Mouse (Mus musculus) heart, embryonic 10.5 days (tissue): ENCODE results near the gene Rbm7. TPM values are rescaled to one million over a fixed set of nuclear protein-coding genes. Genes with fewer than 3 reads are reported as not detected.
"Not testable (repeated sequence)": the region's sequence is repeated elsewhere in the genome, so short reads cannot be mapped to it uniquely, and the experiment has no call there.

ENCODE experiments used
- DNase-seq: peaks from one replicate; pipeline ENCODE4 v3.0.0-alpha.2; 2017; ENCODE audit warnings: low spot score
- H3K27ac ChIP-seq: fragments of 300-500 bp; sonication (generic); 2 replicates; pipeline ENCODE4 v1.5.1; 2016; ENCODE audit warnings: mild to moderate bottlenecking
- H3K27me3 ChIP-seq: fragments of 300-500 bp; sonication (generic); 2 replicates; pipeline ENCODE4 v1.6.1; 2016; ENCODE audit warnings: mild to moderate bottlenecking; ENCODE audit not compliant: poor library complexity, insufficient read depth, severe bottlenecking
- H3K36me3 ChIP-seq: fragments of 300-500 bp; sonication (generic); 2 replicates; pipeline ENCODE4 v1.6.1; 2016; ENCODE audit warnings: mild to moderate bottlenecking, moderate library complexity
- H3K4me1 ChIP-seq: fragments of 300-500 bp; sonication (generic); 2 replicates; pipeline ENCODE4 v1.6.1; 2016; ENCODE audit warnings: mild to moderate bottlenecking
- H3K4me3 ChIP-seq: fragments of 300-500 bp; sonication (generic); 2 replicates; pipeline ENCODE4 v1.5.1; 2016; ENCODE audit warnings: mild to moderate bottlenecking, moderate library complexity
- H3K9me3 ChIP-seq: fragments of 300-500 bp; sonication (generic); 2 replicates; pipeline ENCODE4 v1.6.1; 2016; ENCODE audit warnings: mild to moderate bottlenecking, moderate library complexity
- WGBS: fragments of 180-500 bp; shearing (Covaris S2); methylation state at CpG from one replicate; pipeline ENCODE4 v1.1.7; 2016; 5-methylcytosine and 5-hydroxymethylcytosine counted together
- polyA plus RNA-seq: library from polyadenylated mRNA; unstranded; fragments of >200 nt; fragmentation: Nextera tagmentation; extraction: Ambion mirVana; gene quantifications from 2 replicates; pipeline ENCODE4 v1.2.1, GENCODE M21; 2016

The Rbm7 gene
- polyA plus RNA-seq, 1 experiment from 2014 or later, result 106 TPM

DNA sequence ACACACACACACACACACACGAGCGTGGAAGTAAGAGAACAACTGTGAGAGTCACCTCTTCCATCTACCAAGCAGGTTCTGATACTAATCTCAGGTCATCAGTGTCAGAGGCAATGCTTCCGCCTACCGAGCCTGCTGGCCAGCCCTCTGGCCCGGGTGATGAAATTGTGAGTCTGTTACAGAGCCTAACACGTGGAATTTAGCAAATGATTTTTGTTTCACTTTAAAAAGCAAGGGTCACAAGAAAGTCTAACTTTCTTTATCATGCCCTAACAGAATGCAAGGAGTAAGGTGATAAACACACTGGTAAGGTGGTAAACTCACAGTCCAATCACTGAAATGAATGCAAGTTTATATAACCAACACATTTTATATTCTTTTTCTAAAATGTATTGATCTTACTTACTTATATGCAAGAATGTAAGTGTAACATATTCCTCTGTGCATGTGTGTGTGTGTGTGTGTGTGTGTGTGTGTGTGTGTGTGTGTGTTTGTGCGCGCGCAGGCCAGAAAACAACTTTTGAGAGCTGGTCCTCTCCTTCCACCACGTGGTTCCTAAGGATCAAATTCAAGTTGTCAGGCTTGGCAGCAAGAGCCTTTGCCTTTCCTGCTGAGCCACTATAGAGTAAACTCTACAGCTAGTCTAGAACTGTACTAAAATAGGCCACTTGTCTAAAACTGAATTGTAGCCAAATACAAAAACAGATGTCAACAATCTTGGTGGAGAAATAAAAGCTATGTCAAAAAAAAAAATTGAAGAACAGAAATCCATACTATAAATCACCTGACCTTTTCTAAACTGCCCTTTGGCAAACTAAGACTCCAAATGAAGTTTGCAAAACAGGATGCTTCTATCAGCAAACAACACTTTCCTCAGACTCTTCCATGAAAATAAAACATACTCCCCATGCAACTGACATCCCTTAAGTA, 18.6 kb downstream of the Rbm7 start:
- no peaks in the 10 kb centered on the region for H3K27me3 ChIP-seq
- 0 out of 2 replicates have a peak, but pooled peaks cover 4% of the 10 kb centered on the region for H3K4me1 ChIP-seq
- no peak for DNase-seq
- no peaks in the 10 kb centered on the region for H3K9me3 ChIP-seq
- H3K36me3 ChIP-seq, result peaks cover 48% of the 10 kb centered on the region
- no peak overlapping the region for H3K4me3 ChIP-seq
- no peak overlapping the region for H3K27ac ChIP-seq
- 88% methylated on average over 10 of the region's 10 CpGs for WGBS

DNA sequence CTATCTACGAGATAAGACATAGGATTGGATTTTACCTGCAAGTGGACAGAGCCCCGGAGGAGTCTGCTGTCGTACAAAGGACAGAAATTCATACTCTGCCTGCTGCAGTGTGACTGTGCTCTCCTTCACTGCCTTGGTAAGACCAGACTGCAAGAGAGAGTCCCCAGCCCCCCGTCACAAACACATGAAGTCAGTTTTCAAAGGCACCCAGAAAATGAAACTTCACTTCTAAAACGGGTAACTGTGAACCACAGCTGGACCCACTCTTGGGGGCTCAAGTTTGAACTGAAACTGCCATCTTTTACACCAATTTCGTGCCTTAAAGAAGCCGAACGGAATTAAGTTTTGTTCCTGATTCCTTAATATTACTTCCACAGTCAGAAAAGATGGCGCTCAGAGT, 20.7 kb downstream of the Rbm7 start:
- Histone ChIP-seq H3K36me3 (peaks cover 59% of the 10 kb centered on the region), H3K27me3 (no peaks in the 10 kb centered on the region), H3K4me3 (no peak overlapping the region), H3K4me1 (no peaks in the 10 kb centered on the region), H3K27ac (no peak overlapping the region), H3K9me3 (no peaks in the 10 kb centered on the region)
- no peak for DNase-seq
- 89% methylated on average over 9 of the region's 9 CpGs for WGBS

DNA sequence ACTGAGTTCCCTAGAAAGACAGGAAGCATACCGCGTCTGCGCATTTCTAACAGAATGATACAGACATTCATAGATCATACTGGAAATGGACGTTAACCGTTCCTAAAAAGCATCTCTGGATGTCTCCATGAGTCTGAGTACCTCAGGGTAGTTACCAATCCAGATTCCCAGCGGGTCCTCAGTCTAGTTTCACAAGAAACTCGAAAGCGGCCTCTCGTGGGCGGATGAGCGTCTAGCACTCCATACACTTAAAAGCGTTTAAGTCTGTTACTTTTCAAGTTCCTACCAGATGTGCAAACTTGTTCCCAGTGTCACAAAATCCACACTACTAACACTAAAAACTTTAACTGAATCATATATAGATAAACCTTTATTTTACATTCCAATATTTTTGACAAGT, 22.0 kb downstream of the Rbm7 start:
- 94% methylated on average over 12 of the region's 12 CpGs for WGBS
- Histone ChIP-seq H3K4me1 (no peaks in the 10 kb centered on the region), H3K9me3 (no peaks in the 10 kb centered on the region), H3K36me3 (peaks cover 58% of the 10 kb centered on the region), H3K27ac (no peak overlapping the region), H3K27me3 (no peaks in the 10 kb centered on the region), H3K4me3 (no peak overlapping the region)
- DNase-seq, result no peak

DNA sequence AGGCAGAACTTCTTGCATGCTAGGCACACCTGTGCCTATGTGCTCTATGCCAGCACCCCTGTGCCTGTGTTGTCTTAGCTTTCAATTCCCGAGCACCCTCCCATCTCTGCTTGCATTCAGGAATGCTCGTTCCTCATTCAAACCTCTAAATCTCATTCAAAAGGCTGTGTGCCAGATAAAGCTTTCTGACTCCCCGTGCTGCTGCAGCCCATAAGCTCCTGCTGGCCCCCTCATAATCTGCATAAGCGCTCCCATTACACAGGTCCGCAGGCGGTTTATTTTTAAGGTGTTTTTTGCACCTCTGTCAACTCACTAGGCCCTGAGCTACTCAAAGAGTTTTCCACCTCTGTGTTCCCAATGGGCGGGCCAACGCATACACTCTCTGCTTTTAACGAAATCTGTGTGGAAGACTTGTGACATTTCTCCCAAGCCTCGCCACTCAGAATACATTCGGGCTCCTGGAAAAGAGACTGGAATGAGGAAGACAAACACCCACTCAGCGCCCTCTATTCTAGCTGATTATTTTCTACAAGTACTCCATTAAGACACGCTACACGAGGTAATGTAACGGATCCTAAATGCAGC, 22.6 kb downstream of the Rbm7 start:
- no peak overlapping the region for H3K27ac ChIP-seq
- DNase-seq, result no peak
- H3K36me3 ChIP-seq, result peaks cover 58% of the 10 kb centered on the region
- no peaks in the 10 kb centered on the region for H3K9me3 ChIP-seq
- H3K27me3 ChIP-seq, result no peaks in the 10 kb centered on the region
- no peak overlapping the region for H3K4me3 ChIP-seq
- no peaks in the 10 kb centered on the region for H3K4me1 ChIP-seq
- WGBS, result 88% methylated on average over 15 of the region's 15 CpGs

DNA sequence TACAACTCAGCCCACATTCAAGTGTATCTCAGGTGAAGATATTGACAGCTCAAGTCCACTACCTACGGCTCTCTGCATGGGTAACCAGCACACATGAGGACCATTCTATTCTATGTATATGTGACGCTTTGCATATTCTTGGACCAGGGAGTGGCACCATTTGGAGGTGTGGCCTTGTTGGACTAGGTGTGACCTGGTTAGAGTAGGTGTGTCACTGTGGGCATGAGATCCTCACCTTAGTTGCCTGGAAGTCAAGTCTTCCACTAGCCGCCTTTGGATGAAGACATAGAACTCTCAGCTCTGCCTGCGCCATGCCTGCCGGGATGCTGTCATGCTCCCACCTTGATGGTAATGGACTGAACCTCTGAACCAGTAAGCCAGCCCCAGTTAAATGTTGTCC, 27.6 kb downstream of the Rbm7 start:
- H3K9me3 ChIP-seq, H3K27me3 ChIP-seq, H3K4me3 ChIP-seq, H3K4me1 ChIP-seq, H3K27ac ChIP-seq, DNase-seq: not testable (repeated sequence)
- WGBS, result 93% methylated on average over 5 of the region's 5 CpGs
- H3K36me3 ChIP-seq, result peaks cover 45% of the 10 kb centered on the region

DNA sequence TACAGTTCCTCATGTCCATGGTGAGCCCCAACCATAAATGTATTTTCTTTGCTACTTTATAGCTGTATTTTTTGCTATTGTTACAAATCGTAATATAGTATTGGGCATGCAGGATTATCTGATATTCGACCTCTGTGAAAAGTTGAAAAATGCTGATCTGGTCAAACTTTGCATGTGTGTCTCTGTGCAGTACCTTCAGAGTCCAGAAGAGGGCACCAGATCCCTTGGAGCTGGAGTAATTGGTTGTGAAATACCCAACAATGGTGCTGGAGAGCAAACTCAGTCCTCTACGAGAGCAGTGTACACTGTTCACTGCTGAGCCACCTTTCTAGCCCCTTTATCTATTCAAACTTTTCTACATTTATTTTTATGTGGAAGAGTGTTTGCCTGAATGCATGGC, 28.3 kb downstream of the Rbm7 start:
- H3K4me3 ChIP-seq, result no peak overlapping the region
- H3K36me3 ChIP-seq, result peaks cover 40% of the 10 kb centered on the region

DNA sequence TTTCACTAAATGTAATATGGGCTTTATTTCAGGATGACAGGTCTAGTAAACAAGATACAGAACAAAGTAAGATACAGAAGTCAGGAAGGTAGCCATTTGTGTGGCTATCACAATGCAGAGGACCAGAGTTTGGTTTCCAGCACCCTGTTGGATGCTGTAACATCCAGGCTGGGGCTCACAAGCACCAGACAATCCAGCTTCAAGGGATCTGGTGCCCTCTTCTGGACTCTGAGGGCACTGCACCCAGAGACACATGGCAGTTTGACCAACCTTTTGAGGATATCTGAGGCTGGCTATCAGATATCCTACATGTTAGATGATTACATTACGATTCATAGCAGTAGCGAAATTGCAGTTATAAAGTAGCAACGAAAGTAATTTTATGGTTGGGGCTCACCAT, 29.4 kb downstream of the Rbm7 start:
- no peak overlapping the region for H3K4me3 ChIP-seq
- H3K9me3 ChIP-seq, result no peaks in the 10 kb centered on the region
- no peak overlapping the region for H3K27ac ChIP-seq
- no peaks in the 10 kb centered on the region for H3K4me1 ChIP-seq
- WGBS, result 97% methylated on average over 3 of the region's 3 CpGs
- H3K27me3 ChIP-seq, result no peaks in the 10 kb centered on the region
- H3K36me3 ChIP-seq, result peaks cover 30% of the 10 kb centered on the region
- DNase-seq, result no peak

More for the DNA sequence above, 28.3 kb downstream of the Rbm7 start:
- no peak for DNase-seq
- Histone ChIP-seq H3K4me1 (no peaks in the 10 kb centered on the region), H3K27me3 (no peaks in the 10 kb centered on the region), H3K9me3 (no peaks in the 10 kb centered on the region), H3K27ac (no peak overlapping the region)
- 62% methylated on average over 3 of the region's 3 CpGs for WGBS

DNA sequence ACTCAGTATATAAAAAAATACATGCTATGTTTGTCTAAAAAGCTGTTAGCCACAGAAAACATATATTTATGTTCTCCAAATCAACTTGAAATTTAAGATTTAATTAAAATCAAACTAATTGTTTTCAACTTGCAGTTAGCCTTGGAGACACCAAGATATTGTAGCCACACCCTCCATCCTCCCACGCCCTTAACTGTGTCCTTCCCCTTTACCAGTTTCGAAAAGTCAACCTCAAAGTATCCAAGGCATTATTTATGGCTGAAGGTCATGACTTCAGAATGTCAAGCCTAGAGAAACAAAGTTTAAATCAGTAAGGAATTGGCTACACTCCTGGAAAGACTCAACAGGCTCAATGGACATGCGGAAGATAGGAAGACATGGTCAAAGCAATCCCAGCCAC, 33.6 kb downstream of the Rbm7 start:
- no peaks in the 10 kb centered on the region for H3K9me3 ChIP-seq
- no peak overlapping the region for H3K27ac ChIP-seq
- WGBS, result 90% methylated on average over 3 of the region's 3 CpGs
- no peaks in the 10 kb centered on the region for H3K4me1 ChIP-seq
- no peaks in the 10 kb centered on the region for H3K27me3 ChIP-seq
- H3K4me3 ChIP-seq, result no peak overlapping the region
- peaks cover 8% of the 10 kb centered on the region for H3K36me3 ChIP-seq
- DNase-seq, result no peak

DNA sequence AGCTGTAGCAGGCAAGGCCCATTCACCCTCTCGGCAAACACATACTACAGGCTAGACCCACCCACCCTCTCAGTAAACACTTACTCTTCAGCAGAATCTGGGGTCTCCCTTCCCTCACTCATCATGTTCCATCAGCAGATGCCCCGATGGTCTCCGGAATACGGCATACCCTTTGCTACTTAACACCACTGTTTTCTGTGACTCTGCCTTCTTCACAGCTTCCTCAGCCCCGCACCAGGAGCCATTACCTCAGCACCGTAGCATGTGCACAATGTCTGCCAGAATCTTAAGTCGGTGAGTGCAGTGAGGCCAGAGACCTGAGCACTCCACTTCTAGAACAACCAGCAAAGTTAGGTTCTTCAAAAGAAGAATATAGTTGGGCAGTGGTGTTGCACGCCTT, 34.4 kb downstream of the Rbm7 start:
- DNase-seq, result no peak
- Histone ChIP-seq H3K9me3 (no peaks in the 10 kb centered on the region), H3K27me3 (no peaks in the 10 kb centered on the region), H3K27ac (no peak overlapping the region), H3K4me1 (no peaks in the 10 kb centered on the region), H3K4me3 (no peak overlapping the region), H3K36me3 (peaks cover 4% of the 10 kb centered on the region; the same call in 1 of the 2 replicates)
- WGBS, result 89% methylated on average over 8 of the region's 8 CpGs

DNA sequence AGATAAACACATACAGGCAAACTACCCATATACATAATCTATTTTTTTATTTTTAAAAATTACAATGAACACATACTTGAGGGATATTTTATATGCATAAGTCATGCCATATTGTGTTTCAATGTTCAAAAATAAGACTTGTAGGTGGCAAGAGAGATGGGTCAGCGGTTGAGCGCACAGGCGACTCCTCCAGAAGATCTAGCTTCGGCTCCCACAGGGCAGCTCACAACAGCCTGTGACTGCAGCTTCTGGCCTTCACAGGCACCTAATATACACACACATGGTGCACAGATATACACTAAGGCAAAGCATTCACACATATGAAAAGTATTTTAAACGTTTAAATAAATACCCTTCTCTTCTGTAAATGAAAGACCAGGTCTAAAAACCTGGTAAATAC, 35.7 kb downstream of the Rbm7 start:
- Histone ChIP-seq H3K27ac (no peak overlapping the region), H3K4me1 (no peaks in the 10 kb centered on the region), H3K36me3 (no peaks in the 10 kb centered on the region), H3K4me3 (no peak overlapping the region), H3K9me3 (no peaks in the 10 kb centered on the region), H3K27me3 (no peaks in the 10 kb centered on the region)
- WGBS, result 90% methylated on average over 5 of the region's 5 CpGs
- DNase-seq, result no peak

DNA sequence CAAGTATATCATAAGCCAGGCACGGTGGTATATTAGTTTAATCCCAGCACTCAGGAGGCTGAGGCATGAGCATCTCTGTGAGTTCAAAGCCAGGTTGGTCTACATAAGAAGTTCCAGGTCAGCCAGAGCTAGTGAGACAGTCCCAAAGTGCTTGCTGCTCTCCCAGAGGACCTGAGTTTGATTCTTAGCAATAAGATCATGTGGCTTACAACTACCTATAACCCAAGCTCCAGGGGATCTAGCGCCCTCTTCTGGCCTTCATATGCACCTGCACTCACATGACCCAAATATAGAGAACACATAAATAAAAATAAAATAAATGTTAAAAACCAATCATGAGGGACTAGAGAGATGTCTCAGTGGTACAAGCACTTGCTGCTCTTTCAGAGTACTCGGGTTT, 36.2 kb downstream of the Rbm7 start:
- H3K36me3 ChIP-seq, result no peaks in the 10 kb centered on the region
- DNase-seq, result no peak
- H3K27me3 ChIP-seq, result no peaks in the 10 kb centered on the region
- H3K9me3 ChIP-seq, result no peaks in the 10 kb centered on the region
- no peaks in the 10 kb centered on the region for H3K4me1 ChIP-seq
- H3K4me3 ChIP-seq, result no peak overlapping the region
- H3K27ac ChIP-seq, result no peak overlapping the region
- WGBS, result 57% methylated on average over 3 of the region's 3 CpGs

DNA sequence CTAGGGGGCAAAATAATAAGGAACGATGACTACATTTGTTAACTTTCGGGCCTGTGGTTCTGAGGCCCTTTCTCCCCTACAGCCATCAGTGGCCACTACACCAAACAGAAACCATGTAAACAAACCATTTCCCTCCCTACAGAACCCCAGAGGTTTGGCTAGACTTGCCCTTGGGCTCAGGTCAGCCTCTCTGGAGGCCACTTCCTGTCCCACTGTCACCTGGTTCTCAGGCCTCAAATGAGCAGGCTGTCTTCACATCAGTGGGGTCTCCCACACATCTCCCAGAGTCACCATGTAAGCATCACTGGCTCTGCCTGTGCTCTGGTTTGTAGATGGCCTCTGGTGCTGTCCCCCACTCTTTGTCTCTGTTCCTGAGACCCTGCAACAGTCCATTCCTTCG, 39.1 kb downstream of the Rbm7 start:
- H3K4me3 ChIP-seq, result no peak overlapping the region
- H3K27ac ChIP-seq, result no peak overlapping the region
- WGBS, result 83% methylated on average over 3 of the region's 3 CpGs
- no peaks in the 10 kb centered on the region for H3K27me3 ChIP-seq
- DNase-seq, result no peak
- no peaks in the 10 kb centered on the region for H3K9me3 ChIP-seq
- no peaks in the 10 kb centered on the region for H3K36me3 ChIP-seq
- no peaks in the 10 kb centered on the region for H3K4me1 ChIP-seq

DNA sequence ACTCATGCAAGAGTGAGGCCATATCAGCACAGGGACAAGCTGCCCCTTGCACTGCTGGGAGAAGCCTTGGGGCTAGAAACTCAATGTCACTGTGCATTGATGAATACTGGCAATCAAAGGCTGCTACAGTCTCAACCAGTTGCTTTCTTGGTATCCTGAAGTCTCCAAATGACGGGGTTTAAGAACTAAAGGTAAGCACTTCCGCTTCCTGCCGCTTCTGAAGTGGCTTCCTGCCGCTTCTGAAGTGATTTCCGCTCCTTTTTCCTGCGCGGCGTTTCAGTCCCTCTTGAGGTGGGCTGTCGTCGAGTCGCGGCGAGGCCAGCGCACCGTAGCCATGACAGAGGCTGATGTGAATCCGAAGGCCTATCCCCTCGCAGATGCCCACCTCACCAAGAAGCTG, 45.0 kb downstream of the Rbm7 start:
- H3K4me1 ChIP-seq, result no peaks in the 10 kb centered on the region
- no peaks in the 10 kb centered on the region for H3K36me3 ChIP-seq
- H3K27me3 ChIP-seq, result no peaks in the 10 kb centered on the region
- no peak for DNase-seq
- 88% methylated on average over 17 of the region's 17 CpGs for WGBS
- no peak overlapping the region for H3K4me3 ChIP-seq
- H3K9me3 ChIP-seq, result no peaks in the 10 kb centered on the region
- H3K27ac ChIP-seq, result no peak overlapping the region
